Mouse (Mus musculus): Measurements from ENCODE around the gene Trmt13. TPM values are rescaled to one million over a fixed set of nuclear protein-coding genes. Genes with fewer than 3 reads are reported as not detected.
A peak's percentile ranks its signal among the peaks of the same experiment; 100 is the strongest.

Gene Trmt13
- total and polyA plus RNA-seq, 2 experiments: 3.0 to 6.4 TPM

- no peaks in the 10 kb centered on the region; the same call in 1 of the 2 replicates for H3K79me2 ChIP-seq (ENCODE audit: control insufficient read depth, insufficient read depth, low read length)
- H3K27me3 ChIP-seq (ENCODE audit: control insufficient read depth, insufficient read depth, low read length): no peaks in the 10 kb centered on the region
- no peak for TF ChIP-seq CTCF (IDR thresholded peaks at IDR 0.05; ENCODE audit: low read depth, low read length)
- TF ChIP-seq POLR2A (IDR thresholded peaks at IDR 0.05; ENCODE audit: extremely low read depth, insufficient read depth, low read length): peak; percentile 44; the same call in 1 of the 2 replicates
- DNase-seq (ENCODE audit: extremely low read depth, low read depth, low spot score): peak; percentile 91
- under 1% methylated on average over 65 of the region's 65 CpGs for WGBS
- H3K9ac ChIP-seq (ENCODE audit: low read depth, low read length): peak within 1 kb of the TSS; percentile 87
- H3K4me3 ChIP-seq (ENCODE audit: insufficient read depth, low read depth, low read length): peak within 1 kb of the TSS; percentile 94
- H3K36me3 ChIP-seq (ENCODE audit: control insufficient read depth, insufficient read depth, low read length): peaks cover 7% of the 10 kb centered on the region; the same call in 1 of the 2 replicates
- peaks cover 3% of the 10 kb centered on the region; the same call in 1 of the 2 replicates for H3K4me1 ChIP-seq (ENCODE audit: control insufficient read depth, insufficient read depth, low read length)
- H3K27ac ChIP-seq (replicated peaks; ENCODE audit: insufficient read depth, low read depth, low read length): peak within 1 kb of the TSS; percentile 85
Observed at GRCm38 (mm10) chr3:116594728-116595602, 19.4 kb downstream of the Trmt13 start, which contains the start of gene Sass6. Gene Sass6, plus strand, starts transcription at chr3:116594982.

GRCm38 (mm10) chr3:116594076-116594727, 20.2 kb downstream of the Trmt13 start:
- peak overlapping the region; percentile 94 for H3K4me3 ChIP-seq (ENCODE audit: insufficient read depth, low read depth, low read length)
- under 1% methylated on average over 22 of the region's 22 CpGs for WGBS
- H3K27ac ChIP-seq (replicated peaks; ENCODE audit: insufficient read depth, low read depth, low read length): peak overlapping the region; percentile 85
- peak overlapping the region; percentile 87 for H3K9ac ChIP-seq (ENCODE audit: low read depth, low read length)
- peaks cover 12% of the 10 kb centered on the region; the same call in 1 of the 2 replicates for H3K36me3 ChIP-seq (ENCODE audit: control insufficient read depth, insufficient read depth, low read length)
- no peaks in the 10 kb centered on the region for H3K27me3 ChIP-seq (ENCODE audit: control insufficient read depth, insufficient read depth, low read length)
- DNase-seq (ENCODE audit: extremely low read depth, low read depth, low spot score): peak; percentile 42
- no peaks in the 10 kb centered on the region; the same call in 1 of the 2 replicates for H3K79me2 ChIP-seq (ENCODE audit: control insufficient read depth, insufficient read depth, low read length)
- peaks cover under 1% of the 10 kb centered on the region; the same call in 1 of the 2 replicates for H3K4me1 ChIP-seq (ENCODE audit: control insufficient read depth, insufficient read depth, low read length)
- TF ChIP-seq POLR2A (IDR thresholded peaks at IDR 0.05; ENCODE audit: extremely low read depth, insufficient read depth, low read length) (no peak), CTCF (IDR thresholded peaks at IDR 0.05; ENCODE audit: low read depth, low read length) (peak; percentile 28; the same call in 1 of the 2 replicates)

- H3K9ac ChIP-seq (ENCODE audit: low read depth, low read length): no peak overlapping the region
- peaks cover 39% of the 10 kb centered on the region for H3K36me3 ChIP-seq (ENCODE audit: control insufficient read depth, insufficient read depth, low read length)
- WGBS: 95% methylated on average over 9 of the region's 9 CpGs
Observed at GRCm38 (mm10) chr3:116582201-116582600, 32.2 kb downstream of the Trmt13 start.

GRCm38 (mm10) chr3:116577286-116577685, 37.1 kb downstream of the Trmt13 start:
- 36% methylated on average over 3 of the region's 3 CpGs for WGBS
- Histone ChIP-seq H3K9ac (ENCODE audit: low read depth, low read length) (no peak overlapping the region), H3K4me3 (ENCODE audit: insufficient read depth, low read depth, low read length) (no peak overlapping the region), H3K27me3 (ENCODE audit: control insufficient read depth, insufficient read depth, low read length) (no peaks in the 10 kb centered on the region), H3K27ac (replicated peaks; ENCODE audit: insufficient read depth, low read depth, low read length) (no peak overlapping the region), H3K36me3 (ENCODE audit: control insufficient read depth, insufficient read depth, low read length) (peaks cover 9% of the 10 kb centered on the region), H3K4me1 (ENCODE audit: control insufficient read depth, insufficient read depth, low read length) (no peaks in the 10 kb centered on the region), H3K79me2 (ENCODE audit: control insufficient read depth, insufficient read depth, low read length) (no peaks in the 10 kb centered on the region)
- TF ChIP-seq POLR2A (IDR thresholded peaks at IDR 0.05; ENCODE audit: extremely low read depth, insufficient read depth, low read length) (no peak), CTCF (IDR thresholded peaks at IDR 0.05; ENCODE audit: low read depth, low read length) (peak; percentile 53)
- DNase-seq (ENCODE audit: extremely low read depth, low read depth, low spot score): peak; percentile 20

More at GRCm38 (mm10) chr3:116582201-116582600, 32.2 kb downstream of the Trmt13 start:
- TF ChIP-seq CTCF (IDR thresholded peaks at IDR 0.05; ENCODE audit: low read depth, low read length): no peak
- TF ChIP-seq POLR2A (IDR thresholded peaks at IDR 0.05; ENCODE audit: extremely low read depth, insufficient read depth, low read length): no peak
- Histone ChIP-seq H3K79me2 (ENCODE audit: control insufficient read depth, insufficient read depth, low read length) (no peaks in the 10 kb centered on the region), H3K27me3 (ENCODE audit: control insufficient read depth, insufficient read depth, low read length) (no peaks in the 10 kb centered on the region), H3K27ac (replicated peaks; ENCODE audit: insufficient read depth, low read depth, low read length) (no peak overlapping the region), H3K4me3 (ENCODE audit: insufficient read depth, low read depth, low read length) (no peak overlapping the region), H3K4me1 (ENCODE audit: control insufficient read depth, insufficient read depth, low read length) (no peaks in the 10 kb centered on the region)
- no peak for DNase-seq (ENCODE audit: extremely low read depth, low read depth, low spot score)

GRCm38 (mm10) chr3:116570628-116571027, 43.8 kb downstream of the Trmt13 start:
- WGBS: 51% methylated on average over 2 of the region's 2 CpGs
- Histone ChIP-seq H3K27ac (replicated peaks; ENCODE audit: insufficient read depth, low read depth, low read length) (no peak overlapping the region), H3K79me2 (ENCODE audit: control insufficient read depth, insufficient read depth, low read length) (no peaks in the 10 kb centered on the region), H3K4me3 (ENCODE audit: insufficient read depth, low read depth, low read length) (no peak overlapping the region), H3K27me3 (ENCODE audit: control insufficient read depth, insufficient read depth, low read length) (no peaks in the 10 kb centered on the region), H3K9ac (ENCODE audit: low read depth, low read length) (no peak overlapping the region), H3K4me1 (ENCODE audit: control insufficient read depth, insufficient read depth, low read length) (no peaks in the 10 kb centered on the region), H3K36me3 (ENCODE audit: control insufficient read depth, insufficient read depth, low read length) (no peaks in the 10 kb centered on the region)
- no peak for DNase-seq (ENCODE audit: extremely low read depth, low read depth, low spot score)
- no peak for TF ChIP-seq POLR2A (IDR thresholded peaks at IDR 0.05; ENCODE audit: extremely low read depth, insufficient read depth, low read length)
- no peak for TF ChIP-seq CTCF (IDR thresholded peaks at IDR 0.05; ENCODE audit: low read depth, low read length)
